Mouse (Mus musculus) splenic B cell, adult 2 months (primary cell): Measurements from ENCODE around the gene Rnf214.

ENCODE experiments used
- DNase-seq: peaks from one replicate; pipeline ENCODE4 v3.0.0-alpha.2; 2011; ENCODE audit warnings: low read depth, low spot score
- H3K27me3 ChIP-seq: 2 replicates; pipeline ENCODE4 v1.6.1; 2012; ENCODE audit warnings: mild to moderate bottlenecking, low read length, moderate library complexity, mixed read lengths; ENCODE audit not compliant: control insufficient read depth, poor library complexity, insufficient read depth, severe bottlenecking
- H3K36me3 ChIP-seq: 2 replicates; pipeline ENCODE4 v1.6.1; 2012; ENCODE audit warnings: mild to moderate bottlenecking, low read length, moderate library complexity, mixed read lengths; ENCODE audit not compliant: control insufficient read depth, poor library complexity, insufficient read depth, severe bottlenecking

The Rnf214 gene

GRCm38 (mm10) chr9:45829107-45829506, 77.6 kb downstream of the Rnf214 start:
- no peaks in the 10 kb centered on the region for H3K36me3 ChIP-seq
- peak; percentile 92 for DNase-seq

GRCm38 (mm10) chr9:45828291-45828963, 78.3 kb downstream of the Rnf214 start, which contains the start of gene Cep164:
Cep164 (minus strand) TSS chr9:45828691.
- H3K36me3 ChIP-seq = no peaks in the 10 kb centered on the region
- peak; percentile 86 for DNase-seq
- no peaks in the 10 kb centered on the region for H3K27me3 ChIP-seq

More at GRCm38 (mm10) chr9:45829107-45829506, 77.6 kb downstream of the Rnf214 start:
- H3K27me3 ChIP-seq = no peaks in the 10 kb centered on the region

GRCm38 (mm10) chr9:45827663-45828290, 78.9 kb downstream of the Rnf214 start:
- Histone ChIP-seq H3K27me3 (no peaks in the 10 kb centered on the region), H3K36me3 (no peaks in the 10 kb centered on the region)
- peak; percentile 12 for DNase-seq

GRCm38 (mm10) chr9:45818406-45819011, 88.2 kb downstream of the Rnf214 start:
- Histone ChIP-seq H3K36me3 (no peaks in the 10 kb centered on the region; the same call in 1 of the 2 replicates), H3K27me3 (no peaks in the 10 kb centered on the region)
- DNase-seq = no peak

DNA sequence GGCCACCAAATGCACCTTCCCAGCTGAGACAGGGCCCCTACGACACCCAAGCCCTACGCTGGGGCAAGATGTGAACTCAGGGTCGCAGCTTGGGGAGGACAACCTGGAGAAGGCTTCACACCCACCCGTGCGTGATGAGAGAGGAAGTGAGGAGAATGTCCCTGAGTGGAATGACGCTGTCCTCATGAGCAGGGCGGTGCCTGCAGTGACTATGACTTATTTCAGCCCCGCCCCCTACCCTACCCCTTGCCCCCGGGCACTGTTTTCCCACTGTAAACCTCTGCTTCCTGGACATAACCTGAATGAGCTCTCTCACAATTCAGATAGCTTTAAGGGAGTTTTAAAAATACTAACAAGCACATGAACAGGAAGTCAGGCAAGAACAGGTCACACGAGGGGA, 91.2 kb downstream of the Rnf214 start:
- peak; percentile 7 for DNase-seq
- no peaks in the 10 kb centered on the region for H3K27me3 ChIP-seq
- no peaks in the 10 kb centered on the region; the same call in 1 of the 2 replicates for H3K36me3 ChIP-seq

- H3K27me3 ChIP-seq = no peaks in the 10 kb centered on the region
- DNase-seq = no peak
- H3K36me3 ChIP-seq = no peaks in the 10 kb centered on the region; the same call in 1 of the 2 replicates
Measured at GRCm38 (mm10) chr9:45815113-45815512, 91.6 kb downstream of the Rnf214 start.
